Mouse (Mus musculus): ENCODE measurements around the gene Rin2.

DNA sequence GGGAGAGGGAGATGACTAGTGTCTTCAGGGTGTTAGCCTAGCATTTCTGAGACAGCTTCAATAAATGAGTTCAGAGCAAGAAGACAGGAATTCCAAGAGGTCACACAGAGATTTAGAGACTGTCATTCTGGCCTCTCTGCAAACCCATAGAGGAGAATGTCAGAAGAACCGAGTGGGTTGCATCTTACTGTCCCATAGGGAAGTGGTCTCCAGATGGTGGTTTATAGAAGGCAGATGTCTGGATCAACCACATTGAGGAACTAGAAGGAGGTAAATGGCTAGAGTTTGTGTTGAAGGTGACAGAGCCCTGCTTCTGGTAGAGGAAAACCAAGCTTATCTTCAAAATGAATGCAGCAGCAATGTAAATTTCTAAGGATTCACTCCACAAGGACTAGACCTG lies 61.5 kb downstream of the Rin2 start:
- TF ChIP-seq CTCF (IDR thresholded peaks at IDR 0.05; ENCODE audit: extremely low read depth, insufficient read length, insufficient replicate concordance, low read depth, low read length) (no peak), POLR2A (IDR thresholded peaks at IDR 0.05; ENCODE audit: low read depth, low read length) (no peak)

Data from small intestine, adult 2 months (tissue).